Mouse (Mus musculus): ENCODE data around the gene 4930402H24Rik. TPM values are rescaled to one million over a fixed set of nuclear protein-coding genes. Genes with fewer than 3 reads are reported as not detected.

The 4930402H24Rik gene
- total and polyA plus RNA-seq, 3 experiments: 6.1 to 6.2 TPM; not detected in 1

DNA sequence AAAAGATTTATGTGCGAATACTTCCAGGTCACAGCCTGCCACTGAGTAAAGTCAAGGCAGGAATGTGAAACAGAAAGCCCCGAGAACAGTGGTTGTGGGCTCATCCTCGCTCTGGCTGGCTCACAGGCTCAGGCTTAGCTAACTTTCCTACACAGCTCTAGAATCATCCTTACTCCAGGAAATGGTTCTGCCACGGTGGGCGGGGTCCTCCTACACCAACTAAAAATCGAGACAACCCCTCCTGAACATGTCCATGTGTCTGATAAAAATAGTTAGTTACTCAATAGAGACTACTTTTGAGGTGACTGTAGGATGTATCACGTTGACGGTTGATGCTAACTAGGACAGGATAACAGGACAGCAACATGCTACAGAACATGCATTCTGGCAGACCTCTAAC lies 117.2 kb downstream of the 4930402H24Rik start:
- H3K27ac ChIP-seq (ENCODE audit: control insufficient read depth, low read depth, low read length): no peak overlapping the region
- no peaks in the 10 kb centered on the region for H3K79me2 ChIP-seq (ENCODE audit: control insufficient read depth, insufficient read depth, low read length, poor library complexity)
- peaks cover 2 to 3% of the 10 kb centered on the region in 2 experiments; a peak in 3 of 4 replicates for H3K4me1 ChIP-seq (ENCODE audit: control insufficient read depth in 1 of 2, insufficient read depth in 2 of 2, low read length in 2 of 2)
- no peak for DNase-seq (ENCODE audit: low read depth, low spot score)
- no peaks in the 10 kb centered on the region for H3K9me3 ChIP-seq (replicated peaks; ENCODE audit: insufficient read depth, low read length)
- no peaks in the 10 kb centered on the region for H3K27me3 ChIP-seq (ENCODE audit: control insufficient read depth in 1 of 2, insufficient read depth in 2 of 2, low read length in 2 of 2)
- H3K9ac ChIP-seq (ENCODE audit: control insufficient read depth, low read depth, low read length, poor library complexity, severe bottlenecking): no peak overlapping the region
- TF ChIP-seq CTCF (IDR thresholded peaks at IDR 0.05 in 2 of 3, conservative IDR thresholded peaks at IDR 0.05 in 1 of 3; ENCODE audit: control insufficient read depth in 1 of 3, insufficient read depth in 1 of 3, low read depth in 2 of 3, low read length in 3 of 3, poor library complexity in 1 of 3, severe bottlenecking in 1 of 3): no peak
- no peak for TF ChIP-seq MAFK (IDR thresholded peaks at IDR 0.05; ENCODE audit: borderline replicate concordance, low read depth, low read length)
- no peak for TF ChIP-seq KAT2A (conservative IDR thresholded peaks at IDR 0.05; ENCODE audit: low read depth, low read length)
- no peak for TF ChIP-seq RCOR1 (IDR thresholded peaks at IDR 0.05; ENCODE audit: low read depth, low read length)
- no peak for TF ChIP-seq NRF1 (IDR thresholded peaks at IDR 0.05; ENCODE audit: insufficient read depth, low read depth, low read length, poor library complexity, severe bottlenecking)
- TF ChIP-seq NELFE (IDR thresholded peaks at IDR 0.05; ENCODE audit: low read depth, low read length): no peak
- TF ChIP-seq MYB (IDR thresholded peaks at IDR 0.05; ENCODE audit: low read depth, low read length): no peak
- TF ChIP-seq TAL1 (IDR thresholded peaks at IDR 0.05; ENCODE audit: low read length): no peak
- no peak for TF ChIP-seq USF2 (IDR thresholded peaks at IDR 0.05; ENCODE audit: borderline replicate concordance in 1 of 2, insufficient read depth in 1 of 2, low read depth in 1 of 2, low read length in 2 of 2)
- no peak for TF ChIP-seq GATA1 (IDR thresholded peaks at IDR 0.05; ENCODE audit: low read depth, low read length)
- no peak for TF ChIP-seq MYC (IDR thresholded peaks at IDR 0.05; ENCODE audit: low read depth, low read length)
- TF ChIP-seq POLR2A (IDR thresholded peaks at IDR 0.05; ENCODE audit: control insufficient read depth in 1 of 2, insufficient read depth in 1 of 2, low read depth in 1 of 2, low read length in 2 of 2, poor library complexity in 1 of 2): no peak
- TF ChIP-seq SMC3 (IDR thresholded peaks at IDR 0.05; ENCODE audit: low read depth, low read length): no peak
- TF ChIP-seq JUND (IDR thresholded peaks at IDR 0.05; ENCODE audit: low read depth, low read length): no peak
- no peak for TF ChIP-seq USF1 (IDR thresholded peaks at IDR 0.05; ENCODE audit: low read depth, low read length)
- TF ChIP-seq CHD2 (IDR thresholded peaks at IDR 0.05; ENCODE audit: low read length): no peak
- no peak for TF ChIP-seq POLR2AphosphoS2 (IDR thresholded peaks at IDR 0.05; ENCODE audit: low read length)
- TF ChIP-seq RAD21 (IDR thresholded peaks at IDR 0.05; ENCODE audit: low read depth, low read length): no peak
- no peak overlapping the region for H3K4me3 ChIP-seq (ENCODE audit: control insufficient read depth in 1 of 2, insufficient read depth in 1 of 2, low read depth in 2 of 2, low read length in 2 of 2)
- H3K36me3 ChIP-seq (ENCODE audit: control insufficient read depth in 1 of 2, insufficient read depth in 2 of 2, low read length in 2 of 2): peaks cover 0 to 2% of the 10 kb centered on the region in 2 experiments

- no peaks in the 10 kb centered on the region for H3K9me3 ChIP-seq (replicated peaks; ENCODE audit: insufficient read depth, low read length)
- peak; percentile 81 for DNase-seq (ENCODE audit: low read depth, low spot score)
- no peaks in the 10 kb centered on the region for H3K79me2 ChIP-seq (ENCODE audit: control insufficient read depth, insufficient read depth, low read length, poor library complexity)
- peaks cover 0 to 2% of the 10 kb centered on the region in 2 experiments for H3K36me3 ChIP-seq (ENCODE audit: control insufficient read depth in 1 of 2, insufficient read depth in 2 of 2, low read length in 2 of 2)
- TF ChIP-seq TBP (IDR thresholded peaks at IDR 0.05; ENCODE audit: low read depth, low read length): 0 out of 2 replicates have a peak, but pooled peaks have one; percentile 15
- TF ChIP-seq USF1 (IDR thresholded peaks at IDR 0.05; ENCODE audit: low read depth, low read length): peak; percentile 93
- peak; percentile 49; the same call in 1 of the 2 replicates for TF ChIP-seq MAX (IDR thresholded peaks at IDR 0.05; ENCODE audit: low read length)
- no peak for TF ChIP-seq MEF2A (IDR thresholded peaks at IDR 0.05; ENCODE audit: extremely low read depth, insufficient replicate concordance, low read depth, low read length, poor library complexity, severe bottlenecking)
- TF ChIP-seq EP300 (IDR thresholded peaks at IDR 0.05; ENCODE audit: low read depth in 1 of 2, low read length in 2 of 2): peak in 1 of 2 experiments; percentile 25; a peak in 1 of 4 replicates
- TF ChIP-seq BHLHE40 (IDR thresholded peaks at IDR 0.05; ENCODE audit: borderline replicate concordance, low read depth, low read length): no peak
- no peak for TF ChIP-seq CHD2 (IDR thresholded peaks at IDR 0.05; ENCODE audit: low read length)
- no peak for TF ChIP-seq E2F4 (IDR thresholded peaks at IDR 0.05; ENCODE audit: borderline replicate concordance, low read depth, low read length)
- TF ChIP-seq RCOR1 (IDR thresholded peaks at IDR 0.05; ENCODE audit: low read depth, low read length): no peak
- TF ChIP-seq USF2 (IDR thresholded peaks at IDR 0.05; ENCODE audit: borderline replicate concordance in 1 of 2, insufficient read depth in 1 of 2, low read depth in 1 of 2, low read length in 2 of 2): peak; percentile 26 to 63; a peak in 2 of 4 replicates
- no peak for TF ChIP-seq KAT2A (conservative IDR thresholded peaks at IDR 0.05; ENCODE audit: low read depth, low read length)
- no peak overlapping the region for H3K27ac ChIP-seq (ENCODE audit: control insufficient read depth, low read depth, low read length)
- no peak overlapping the region for H3K9ac ChIP-seq (ENCODE audit: control insufficient read depth, low read depth, low read length, poor library complexity, severe bottlenecking)
- no peak overlapping the region for H3K4me3 ChIP-seq (ENCODE audit: control insufficient read depth in 1 of 2, insufficient read depth in 1 of 2, low read depth in 2 of 2, low read length in 2 of 2)
- peaks cover 2 to 3% of the 10 kb centered on the region in 2 experiments; a peak in 3 of 4 replicates for H3K4me1 ChIP-seq (ENCODE audit: control insufficient read depth in 1 of 2, insufficient read depth in 2 of 2, low read length in 2 of 2)
- no peaks in the 10 kb centered on the region for H3K27me3 ChIP-seq (ENCODE audit: control insufficient read depth in 1 of 2, insufficient read depth in 2 of 2, low read length in 2 of 2)
These were observed 121.3 kb downstream of the 4930402H24Rik start for GRCm38 (mm10) chr2:130784939-130785338.
